Comparison of ENCODE assay signal across 29 mouse cellular contexts in the genomic region with DNA sequence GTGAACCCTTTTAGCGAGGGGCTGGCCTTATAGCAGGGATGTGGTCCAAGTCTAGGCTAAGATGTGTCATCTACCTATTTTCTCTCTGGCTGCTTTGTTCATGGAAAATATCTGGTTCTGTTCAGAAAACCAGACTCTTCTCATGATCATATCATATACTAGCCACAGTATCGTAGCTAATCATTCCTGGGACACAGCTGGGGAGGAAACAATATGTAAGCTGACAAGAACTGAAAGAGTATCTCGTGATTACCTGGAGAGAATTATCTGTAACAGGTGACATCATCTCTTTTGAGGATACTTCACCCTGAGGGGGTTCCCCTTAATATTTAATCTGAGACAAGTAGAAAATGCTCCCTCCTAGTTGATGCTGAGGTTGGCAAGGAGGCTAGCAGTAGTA.
DNase-seq lines count a peak whose midpoint lies in the region; ATAC-seq and TF ChIP-seq lines count a peak whose summit lies in the region.
"Had no signal": no experiment of that assay in that cellular context is flagged by ENCODE, and none has a peak within 500 bp of the region (broad histone marks: within the 10 kb centered on the region; RNA-seq: fewer than 3 reads in every experiment).

No protein-coding gene starts in this region.

- TF ChIP-seq CTCF in CH12.LX (conservative IDR thresholded peaks at IDR 0.05 in 1 of 2, IDR thresholded peaks at IDR 0.05 in 1 of 2; ENCODE audit: low read depth in 2 of 2, low read length in 2 of 2): no peak
- TF ChIP-seq CTCF in gastrocnemius, adult 2 months (IDR thresholded peaks at IDR 0.05): no peak

- DNase-seq in right cerebral cortex, postnatal 10 days (ENCODE audit: low spot score in 2 of 2): peak; percentile 5 to 11
- no peak for DNase-seq in right cerebral cortex, adult 2 months (ENCODE audit: low spot score in 2 of 2)
- DNase-seq in CH12.LX (ENCODE audit: extremely low read depth): peak; percentile 94
- DNase-seq in gastrocnemius, adult 2 months: no peak
- no peak for DNase-seq in lung, postnatal 36 days
- no peak for DNase-seq in left cerebral cortex, postnatal 10 days (ENCODE audit: extremely low spot score in 1 of 2, low spot score in 2 of 2)
- DNase-seq: adrenal gland, postnatal 10 days; B cell, adult 2 months; cerebellum, adult 11-12 months; cerebellum, adult 8-10 months; cerebellum, postnatal 10 days; cerebellum, postnatal 36 days; embryo, embryonic 11 days; gastrocnemius, postnatal 10 days; gastrocnemius, postnatal 36 days; heart, adult 2 months; heart, postnatal 14 days; heart, postnatal 4 days had no signal

- peak overlapping the region; percentile 94 for H3K27ac ChIP-seq in CH12.LX (ENCODE audit: insufficient read depth, low read depth)
- H3K27ac ChIP-seq in gastrocnemius, adult 2 months: no peak overlapping the region
- H3K27ac ChIP-seq: embryonic facial prominence, embryonic 10.5 days; embryonic facial prominence, embryonic 13.5 days; forebrain, embryonic 12.5 days; forebrain, embryonic 15.5 days; heart, adult 2 months; heart, embryonic 10.5 days; heart, embryonic 13.5 days; hindbrain, postnatal 0 days; intestine, embryonic 15.5 days had no signal

- dilution Hi-C loops in CH12.LX (cut with MboI; ENCODE audit: extremely low pct_ligation_motif_present, extremely low pct_unique_long_range_greater_than_20kb, low sequenced_read_pairs): no loop called here

- H3K4me3 ChIP-seq in CH12.LX (replicated peaks in 1 of 3; ENCODE audit: low read depth in 2 of 3, low read length in 2 of 3, poor library complexity in 1 of 3): no peak overlapping the region
- no peak overlapping the region for H3K4me3 ChIP-seq in gastrocnemius, adult 2 months
- H3K4me3 ChIP-seq: embryonic facial prominence, embryonic 10.5 days; embryonic facial prominence, embryonic 13.5 days; erythroblast, embryonic 14.5 days; forebrain, embryonic 12.5 days; forebrain, embryonic 15.5 days; heart, adult 2 months; heart, embryonic 10.5 days; heart, embryonic 13.5 days; intestine, embryonic 15.5 days had no signal

- peak; percentile 63 for ATAC-seq in inflammation-experienced regulatory T-cells, adult 6 months
- ATAC-seq: forebrain, embryonic 15.5 days; hindbrain, postnatal 0 days; intestine, embryonic 15.5 days had no signal

- peak; percentile 96 for TF ChIP-seq EP300 in CH12.LX (IDR thresholded peaks at IDR 0.05; ENCODE audit: low read length)

- peak; percentile 4 for TF ChIP-seq RAD21 in CH12.LX (IDR thresholded peaks at IDR 0.05; ENCODE audit: low read depth, low read length)

- H3K9ac ChIP-seq in CH12.LX (ENCODE audit: insufficient read depth, low read depth): peak overlapping the region; percentile 3; the same call in 1 of the 2 replicates
- H3K9ac ChIP-seq: embryonic facial prominence, embryonic 13.5 days; forebrain, embryonic 12.5 days; forebrain, embryonic 15.5 days; heart, embryonic 13.5 days; hindbrain, embryonic 14.5 days; intestine, embryonic 15.5 days had no signal

- H3K9me3 ChIP-seq in CH12.LX (replicated peaks; ENCODE audit: low read length): no peaks in the 10 kb centered on the region
- H3K9me3 ChIP-seq: embryonic facial prominence, embryonic 10.5 days; embryonic facial prominence, embryonic 13.5 days; forebrain, embryonic 12.5 days; forebrain, embryonic 15.5 days; heart, embryonic 10.5 days; heart, embryonic 13.5 days; intestine, embryonic 15.5 days had no signal

- H3K27me3 ChIP-seq in CH12.LX (replicated peaks): no peaks in the 10 kb centered on the region
- H3K27me3 ChIP-seq: embryonic facial prominence, embryonic 13.5 days; forebrain, embryonic 12.5 days; forebrain, embryonic 15.5 days; heart, embryonic 13.5 days; intestine, embryonic 15.5 days had no signal

- in situ Hi-C loops in CH12.LX (cut with MboI; ENCODE audit: low pct_ligation_motif_present, low pct_unique_long_range_greater_than_20kb, low sequenced_read_pairs): loop anchor here (10.0 to 25.0 kb wide), 2 partner anchors 123 to 345 kb away; partner anchors contain the start of gene Echdc3

- intact Hi-C loops in gastrocnemius, adult 2 months (cut with DNase I): no loop called here
- intact Hi-C loops in left cerebral cortex, postnatal 10 days (cut with DNase I): no loop called here

- H3K79me2 ChIP-seq in CH12.LX (replicated peaks; ENCODE audit: control insufficient read depth, extremely low read depth, insufficient read depth, poor library complexity, severe bottlenecking): peaks cover 8% of the 10 kb centered on the region; the same call in 1 of the 2 replicates

- H3K4me2 ChIP-seq in CH12.LX (ENCODE audit: insufficient read depth, low read depth, poor library complexity, severe bottlenecking): peak overlapping the region; percentile 37
- H3K4me2 ChIP-seq: embryonic facial prominence, embryonic 13.5 days; forebrain, embryonic 12.5 days; forebrain, embryonic 15.5 days; heart, embryonic 13.5 days; hindbrain, embryonic 14.5 days; intestine, embryonic 15.5 days had no signal

- TF ChIP-seq POLR2A in CH12.LX (IDR thresholded peaks at IDR 0.05; ENCODE audit: low read depth, low read length): no peak; the same call in 1 of the 2 replicates

- H3K36me3 ChIP-seq in CH12.LX (replicated peaks in 1 of 2; ENCODE audit: control insufficient read depth in 1 of 2, insufficient read depth in 1 of 2, low read length in 1 of 2): peaks cover 39 to 65% of the 10 kb centered on the region in 2 experiments
- H3K36me3 ChIP-seq: intestine, embryonic 15.5 days had no signal

- peaks cover 29 to 82% of the 10 kb centered on the region in 2 experiments for H3K4me1 ChIP-seq in CH12.LX (ENCODE audit: control insufficient read depth in 1 of 2, insufficient read depth in 2 of 2)
- H3K4me1 ChIP-seq: embryonic facial prominence, embryonic 10.5 days; embryonic facial prominence, embryonic 13.5 days; heart, embryonic 10.5 days; heart, embryonic 13.5 days; intestine, embryonic 15.5 days had no signal

TF ChIP-seq in CH12.LX, 34 proteins besides CTCF, POLR2A, EP300 and RAD21:
- TF ChIP-seq NRF1 (IDR thresholded peaks at IDR 0.05; ENCODE audit: low read depth, low read length): 0 out of 2 replicates have a peak, but pooled peaks have one; percentile 14
- peak; percentile 99 for TF ChIP-seq BHLHE40 (IDR thresholded peaks at IDR 0.05; ENCODE audit: low read depth, low read length)
- TF ChIP-seq USF2 (conservative IDR thresholded peaks at IDR 0.05; ENCODE audit: low read depth, low read length): no peak
- TF ChIP-seq MYC (IDR thresholded peaks at IDR 0.05; ENCODE audit: low read depth, low read length): peak; percentile 61; the same call in 1 of the 2 replicates
- no peak for TF ChIP-seq UBTF (IDR thresholded peaks at IDR 0.05; ENCODE audit: low read depth, low read length)
- no peak for TF ChIP-seq SMC3 (IDR thresholded peaks at IDR 0.05; ENCODE audit: low read depth, low read length)
- peak; percentile 37; the same call in 1 of the 2 replicates for TF ChIP-seq KAT2A (IDR thresholded peaks at IDR 0.05; ENCODE audit: insufficient replicate concordance, low read length)
- 0 out of 2 replicates have a peak, but pooled peaks have one; percentile 69 for TF ChIP-seq E2F4 (IDR thresholded peaks at IDR 0.05; ENCODE audit: insufficient replicate concordance, low read depth, low read length)
- 0 out of 2 replicates have a peak, but pooled peaks have one; percentile 6 for TF ChIP-seq GABPA (IDR thresholded peaks at IDR 0.05; ENCODE audit: insufficient replicate concordance, low read depth, low read length)
- no peak for TF ChIP-seq USF1 (IDR thresholded peaks at IDR 0.05; ENCODE audit: low read depth, low read length)
- TF ChIP-seq MEF2A (IDR thresholded peaks at IDR 0.05; ENCODE audit: borderline replicate concordance, low read depth, low read length): peak; percentile 96
- 0 out of 2 replicates have a peak, but pooled peaks have one; percentile 21 for TF ChIP-seq HCFC1 (IDR thresholded peaks at IDR 0.05; ENCODE audit: low read depth, low read length)
- no peak for TF ChIP-seq TBP (conservative IDR thresholded peaks at IDR 0.05; ENCODE audit: low read depth, low read length)
- TF ChIP-seq NELFE (IDR thresholded peaks at IDR 0.05; ENCODE audit: low read depth, low read length): no peak
- peak; percentile 93 for TF ChIP-seq IRF4 (IDR thresholded peaks at IDR 0.05; ENCODE audit: low read depth, low read length)
- peak; percentile 100 for TF ChIP-seq ETS1 (conservative IDR thresholded peaks at IDR 0.05; ENCODE audit: low read depth, low read length)
- TF ChIP-seq TCF12 (IDR thresholded peaks at IDR 0.05; ENCODE audit: low read depth, low read length): peak; percentile 89
- TF ChIP-seq CHD1 (IDR thresholded peaks at IDR 0.05; ENCODE audit: low read depth, low read length): no peak
- TF ChIP-seq POLR2AphosphoS2 (IDR thresholded peaks at IDR 0.05; ENCODE audit: low read depth, low read length): no peak
- TF ChIP-seq JUND (conservative IDR thresholded peaks at IDR 0.05; ENCODE audit: low read depth, low read length): peak; percentile 91
- TF ChIP-seq JUN (IDR thresholded peaks at IDR 0.05; ENCODE audit: insufficient read depth, low read depth, low read length): peak; percentile 97
- no peak for TF ChIP-seq ZKSCAN1 (IDR thresholded peaks at IDR 0.05; ENCODE audit: borderline replicate concordance, low read depth, low read length)
- no peak for TF ChIP-seq ELF1 (IDR thresholded peaks at IDR 0.05; ENCODE audit: low read depth, low read length)
- peak; percentile 75 for TF ChIP-seq MAFK (IDR thresholded peaks at IDR 0.05; ENCODE audit: insufficient replicate concordance, low read length)
- no peak for TF ChIP-seq MAX (IDR thresholded peaks at IDR 0.05; ENCODE audit: low read length)
- no peak for TF ChIP-seq ZC3H11A (IDR thresholded peaks at IDR 0.05; ENCODE audit: low read depth, low read length)
- TF ChIP-seq MAZ (IDR thresholded peaks at IDR 0.05; ENCODE audit: low read depth, low read length): peak; percentile 64; the same call in 1 of the 2 replicates
- TF ChIP-seq ZMIZ1 (IDR thresholded peaks at IDR 0.05; ENCODE audit: low read depth, low read length): peak; percentile 64; the same call in 1 of the 2 replicates
- TF ChIP-seq CHD2 (IDR thresholded peaks at IDR 0.05; ENCODE audit: low read length): peak; percentile 82
- TF ChIP-seq ZNF384 (IDR thresholded peaks at IDR 0.05; ENCODE audit: low read depth, low read length): peak; percentile 51; the same call in 1 of the 2 replicates
- peak; percentile 86 for TF ChIP-seq SIN3A (IDR thresholded peaks at IDR 0.05; ENCODE audit: low read length)
- no peak; the same call in 1 of the 2 replicates for TF ChIP-seq MXI1 (IDR thresholded peaks at IDR 0.05; ENCODE audit: low read depth, low read length)
- TF ChIP-seq RCOR1 (conservative IDR thresholded peaks at IDR 0.05; ENCODE audit: low read depth, low read length): peak; percentile 98
- TF ChIP-seq PAX5 (IDR thresholded peaks at IDR 0.05; ENCODE audit: low read length): no peak

Comparison
In these comparisons a context has a peak if more than half of its experiments do, and no peak if none do; other contexts are left out.
1. DNase-seq: peak in right cerebral cortex, postnatal 10 days (2 of 2) and CH12.LX (single experiment); none in right cerebral cortex, adult 2 months (0 of 2), gastrocnemius, adult 2 months (single experiment), lung, postnatal 36 days (single experiment) and left cerebral cortex, postnatal 10 days (0 of 2).